In genomic region chr5:124252580-124253320, GRCm38 (mm10) we compare ENCODE assay signal across 18 mouse cellular contexts. TPM values are rescaled to one million over a fixed set of nuclear protein-coding genes. Genes with fewer than 3 reads are reported as not detected.
A peak's percentile ranks its signal among the peaks of the same experiment; 100 is the strongest.
DNase-seq lines count a peak whose midpoint lies in the region; ATAC-seq and TF ChIP-seq lines count a peak whose summit lies in the region.
"Had no signal": no experiment of that assay in that cellular context is flagged by ENCODE, and none has a peak within 500 bp of the region (broad histone marks: within the 10 kb centered on the region; RNA-seq: fewer than 3 reads in every experiment).

No protein-coding gene starts in this region.

- ATAC-seq in frontal cortex, adult (ENCODE audit: low TSS enrichment) = peak; percentile 33
- ATAC-seq: intestine, embryonic 16.5 days had no signal

- intact Hi-C loops in left cerebral cortex, postnatal 14 days (cut with DNase I) = no loop called here

- no peak for DNase-seq in frontal cortex, postnatal 14 days (ENCODE audit: low spot score in 2 of 2)
- DNase-seq in left cerebral cortex, postnatal 14 days (ENCODE audit: low spot score in 2 of 2) = peak; percentile 38 to 70
- no peak for DNase-seq in left cerebral cortex, adult 9 months (ENCODE audit: low spot score in 2 of 2)
- DNase-seq in c-Kit-positive CD71-positive TER-119-positive erythroid progenitor cells, embryonic 14.5 days (ENCODE audit: low spot score) = no peak
- DNase-seq: adrenal gland, adult 2 months; adrenal gland, postnatal 25 days; cerebellum, adult 11 months; cerebellum, adult 8-10 months; cerebellum, postnatal 14 days; gastrocnemius, postnatal 14 days; heart, adult 2 months had no signal

- peaks cover 22% of the 10 kb centered on the region for H3K4me1 ChIP-seq in olfactory bulb, adult 2 months (ENCODE audit: control insufficient read depth, insufficient read depth, low read length)

- TF ChIP-seq POLR2A in olfactory bulb, adult 2 months (IDR thresholded peaks at IDR 0.05; ENCODE audit: insufficient read depth, low read depth, low read length) = no peak

- 47% methylated on average over 13 of the region's 13 CpGs for WGBS in olfactory bulb, adult 2 months

- peak overlapping the region; percentile 72 for H3K27ac ChIP-seq in olfactory bulb, adult 2 months (ENCODE audit: insufficient read depth, low read depth, low read length)
- H3K27ac ChIP-seq: embryonic facial prominence, embryonic 13.5 days; heart, adult 2 months; heart, embryonic 15.5 days; hindbrain, embryonic 10.5 days; hindbrain, embryonic 14.5 days had no signal

- TF ChIP-seq CTCF in olfactory bulb, adult 2 months (IDR thresholded peaks at IDR 0.05; ENCODE audit: insufficient read depth, low read depth, low read length) = no peak

- H3K4me3 ChIP-seq in olfactory bulb, adult 2 months (ENCODE audit: insufficient read depth, low read depth, low read length) = no peak overlapping the region
- H3K4me3 ChIP-seq: embryonic facial prominence, embryonic 13.5 days; heart, adult 2 months; heart, embryonic 15.5 days; hindbrain, embryonic 10.5 days had no signal

RNA-seq across cellular contexts. Expression of gene Pitpnm2, which starts 3.2 kb away (rescaled TPM):
- total RNA-seq in left cerebral cortex, postnatal 14 days (2021) = 100 to 1,000 TPM; 202 to 237 TPM
- polyA plus RNA-seq in olfactory bulb, adult 2 months (2012; ENCODE audit: insufficient read depth, insufficient read length, low replicate concordance, missing spikeins) = 145 TPM in 1 of 2 replicates, not detected in the other

Comparison
In these comparisons a context has a peak if more than half of its experiments do, and no peak if none do; other contexts are left out.
1. DNase-seq: peak in left cerebral cortex, postnatal 14 days (2 of 2); none in frontal cortex, postnatal 14 days (0 of 2), left cerebral cortex, adult 9 months (0 of 2) and c-Kit-positive CD71-positive TER-119-positive erythroid progenitor cells, embryonic 14.5 days (single experiment).